Mouse (Mus musculus): ENCODE results near the gene Gm13276.

DNA sequence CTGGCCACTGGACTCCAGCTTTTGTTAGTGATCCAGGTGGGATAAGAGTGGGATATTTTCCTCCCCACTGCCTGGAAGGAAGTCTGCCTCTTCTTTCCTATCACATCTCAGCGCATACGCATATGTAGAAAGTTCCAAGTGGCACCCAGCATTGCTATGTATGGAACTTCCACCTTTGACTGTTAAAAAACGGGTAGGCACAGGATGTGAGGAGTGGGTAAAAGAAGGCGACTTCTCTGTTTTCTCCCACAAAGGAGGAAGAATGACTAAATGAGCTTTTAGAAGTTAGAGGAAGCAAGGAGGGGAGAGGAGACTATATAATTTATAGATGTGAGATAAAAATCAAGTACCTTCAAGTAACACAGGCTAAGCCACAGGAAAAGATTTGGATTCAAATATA is 44.1 kb upstream of the Gm13276 start:
- TF ChIP-seq CTCF (conservative IDR thresholded peaks at IDR 0.05; ENCODE audit: low read length) (no peak), NANOG (IDR thresholded peaks at IDR 0.05; ENCODE audit: borderline replicate concordance, low read length) (no peak)

Measured in E14TG2a.4 (cell line).